Mouse (Mus musculus) hindbrain, embryonic 13.5 days (tissue): ENCODE measurements around the gene Rad9a. TPM values are rescaled to one million over a fixed set of nuclear protein-coding genes. Genes with fewer than 3 reads are reported as not detected.

Experiments used
- ATAC-seq: fragments of 200-750 bp; cut with Nextera tagmentation; 2 replicates; pipeline ENCODE4 v1.8.0; 2017; ENCODE audit warnings: moderate TSS enrichment; ENCODE audit not compliant: low FRiP score
- H3K27ac ChIP-seq: fragments of 300-500 bp; sonication (generic); 2 replicates; pipeline ENCODE4 v1.5.1; 2015; ENCODE audit warnings: inconsistent platforms, mild to moderate bottlenecking, moderate library complexity
- H3K27me3 ChIP-seq: fragments of 300-500 bp; sonication (generic); 2 replicates; pipeline ENCODE4 v1.6.1; 2015; ENCODE audit warnings: mild to moderate bottlenecking, inconsistent platforms
- H3K36me3 ChIP-seq: fragments of 300-500 bp; sonication (generic); 2 replicates; pipeline ENCODE4 v1.6.1; 2015; ENCODE audit warnings: mild to moderate bottlenecking, inconsistent platforms
- H3K4me1 ChIP-seq: fragments of 300-500 bp; sonication (generic); replicated peaks from 2 replicates; pipeline ENCODE4 v1.6.1; 2015; ENCODE audit warnings: inconsistent platforms
- H3K4me2 ChIP-seq: fragments of 300-500 bp; sonication (generic); 2 replicates; pipeline ENCODE4 v1.6.1; 2015; ENCODE audit warnings: inconsistent platforms, mild to moderate bottlenecking, moderate library complexity
- H3K4me3 ChIP-seq: fragments of 300-500 bp; sonication (generic); 2 replicates; pipeline ENCODE4 v1.5.1; 2015; ENCODE audit warnings: mild to moderate bottlenecking, inconsistent platforms
- H3K9ac ChIP-seq: fragments of 300-500 bp; sonication (generic); 2 replicates; pipeline ENCODE4 v1.6.1; 2015; ENCODE audit warnings: mild to moderate bottlenecking, inconsistent platforms
- H3K9me3 ChIP-seq: fragments of 300-500 bp; sonication (generic); 2 replicates; pipeline ENCODE4 v1.6.1; 2016; ENCODE audit warnings: inconsistent platforms
- WGBS: fragments of 180-500 bp; shearing (Covaris S2); methylation state at CpG from one replicate; pipeline ENCODE4 v1.1.7; 2015; 5-methylcytosine and 5-hydroxymethylcytosine counted together
- polyA plus RNA-seq: library from polyadenylated mRNA; unstranded; fragments of >200 nt; fragmentation: Nextera tagmentation; extraction: Ambion mirVana; gene quantifications from 2 replicates; pipeline ENCODE4 v1.2.1, GENCODE M21; 2015

The Rad9a gene
- polyA plus RNA-seq, 1 experiment from 2014 or later, result 20.4 TPM

DNA sequence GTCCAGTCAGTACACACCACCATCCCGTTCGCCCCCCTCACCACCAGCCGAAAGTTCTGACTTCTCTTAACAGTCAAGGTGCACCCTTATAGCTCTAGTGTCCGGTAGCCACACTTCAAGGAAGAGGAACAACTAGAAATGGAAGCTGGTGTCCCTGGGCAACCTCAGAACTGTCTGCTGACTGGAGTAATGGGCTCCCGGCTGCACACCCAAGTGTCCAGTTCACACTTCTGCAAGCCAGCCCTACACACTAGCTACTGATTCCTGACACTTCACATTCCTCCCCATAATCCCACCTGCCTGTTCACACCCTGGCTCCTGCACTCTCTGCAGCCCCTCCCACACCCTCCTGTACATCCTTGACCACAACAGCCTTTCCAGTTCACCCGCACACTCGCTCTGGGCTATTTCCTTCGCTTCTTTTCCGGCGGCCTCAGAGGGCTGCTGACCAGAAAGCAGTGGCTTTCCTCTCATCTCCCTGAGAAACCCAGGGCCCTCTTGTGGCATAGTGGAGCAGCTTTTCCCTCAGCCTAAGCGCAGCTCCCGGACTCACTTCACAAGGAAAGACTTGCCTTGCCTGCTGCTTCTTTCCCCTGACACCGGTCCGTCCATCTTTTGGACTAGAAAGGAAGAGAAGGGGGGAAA lies 14.7 kb upstream of the Rad9a start:
- Histone ChIP-seq H3K4me1 (peaks cover 57% of the 10 kb centered on the region), H3K27ac (no peak overlapping the region)

DNA sequence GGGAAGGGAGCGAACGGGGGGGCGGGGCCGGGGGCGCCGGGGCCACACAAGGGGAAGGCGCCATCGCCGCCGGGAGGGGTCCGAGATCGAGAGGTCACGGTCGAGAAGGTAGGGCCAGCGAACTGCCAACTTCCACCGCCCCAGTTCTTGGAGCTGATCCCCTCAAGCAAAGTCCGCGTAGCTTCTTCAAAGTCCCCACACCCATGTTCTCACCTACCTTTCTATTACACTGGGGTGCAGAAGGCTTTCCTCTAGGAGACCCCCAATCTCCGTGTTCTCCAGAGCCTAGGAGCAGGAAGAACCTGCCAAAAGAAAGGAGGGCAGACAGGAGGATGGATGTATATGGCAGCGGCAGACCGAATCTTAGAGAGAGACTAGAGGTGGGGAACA lies 14.0 kb upstream of the Rad9a start:
- H3K4me2 ChIP-seq, result peak overlapping the region; percentile 91
- H3K9me3 ChIP-seq, result no peaks in the 10 kb centered on the region
- H3K27me3 ChIP-seq, result peaks cover 94% of the 10 kb centered on the region
- H3K4me3 ChIP-seq, result peak overlapping the region; percentile 54
- no peak overlapping the region for H3K27ac ChIP-seq
- peaks cover 50% of the 10 kb centered on the region for H3K4me1 ChIP-seq
- H3K36me3 ChIP-seq, result no peaks in the 10 kb centered on the region
- ATAC-seq, result no peak
- WGBS, result 2% methylated on average over 15 of the region's 21 CpGs
- peak overlapping the region; percentile 75 for H3K9ac ChIP-seq

More for the DNA sequence above, 14.7 kb upstream of the Rad9a start:
- peaks cover 94% of the 10 kb centered on the region for H3K27me3 ChIP-seq
- no peaks in the 10 kb centered on the region for H3K36me3 ChIP-seq
- H3K4me2 ChIP-seq, result no peak overlapping the region
- H3K9ac ChIP-seq, result no peak overlapping the region
- WGBS, result 22% methylated on average over 14 of the region's 14 CpGs
- no peaks in the 10 kb centered on the region for H3K9me3 ChIP-seq
- no peak overlapping the region for H3K4me3 ChIP-seq
- ATAC-seq, result no peak

DNA sequence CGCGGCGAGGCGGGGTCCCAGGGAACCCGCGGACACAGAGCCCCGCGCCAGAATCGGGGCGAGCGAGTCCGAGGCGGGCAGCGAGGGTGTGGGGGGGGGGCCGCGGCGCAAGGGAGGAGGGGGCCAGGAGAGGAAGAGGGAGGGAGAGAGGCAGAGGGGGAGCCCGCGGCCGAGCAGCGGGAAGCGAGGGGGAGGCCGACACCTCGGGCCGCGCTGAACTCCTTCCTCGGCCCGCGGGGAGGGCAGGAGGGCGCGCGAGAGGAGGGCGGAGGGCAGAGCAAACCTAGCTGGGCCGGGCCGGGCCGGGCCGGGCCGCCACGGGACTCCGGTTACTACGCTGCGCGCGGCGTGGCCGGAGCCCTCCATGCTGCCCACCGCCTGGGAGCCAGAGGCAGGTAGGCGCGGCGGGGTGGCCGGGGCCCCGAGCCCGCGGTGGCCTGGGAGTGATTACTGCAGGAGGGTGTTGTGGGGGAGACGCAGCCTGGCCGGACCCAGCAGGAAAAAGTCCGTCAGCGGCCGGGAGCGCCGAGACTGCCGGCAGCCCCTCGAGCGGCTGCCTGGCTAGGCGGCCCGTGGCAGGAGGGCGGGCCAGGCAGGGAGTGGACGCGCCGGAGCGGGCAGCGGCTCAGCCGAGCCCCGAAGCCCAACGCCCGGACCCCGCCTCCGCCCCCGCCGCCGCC lies 13.4 kb upstream of the Rad9a start:
- Histone ChIP-seq H3K27ac (no peak overlapping the region), H3K36me3 (no peaks in the 10 kb centered on the region), H3K4me2 (peak overlapping the region; percentile 91), H3K9ac (peak overlapping the region; percentile 75), H3K4me3 (peak overlapping the region; percentile 54), H3K4me1 (peaks cover 45% of the 10 kb centered on the region), H3K9me3 (no peaks in the 10 kb centered on the region), H3K27me3 (peaks cover 92% of the 10 kb centered on the region)
- under 1% methylated on average over 66 of the region's 81 CpGs for WGBS
- no peak for ATAC-seq

DNA sequence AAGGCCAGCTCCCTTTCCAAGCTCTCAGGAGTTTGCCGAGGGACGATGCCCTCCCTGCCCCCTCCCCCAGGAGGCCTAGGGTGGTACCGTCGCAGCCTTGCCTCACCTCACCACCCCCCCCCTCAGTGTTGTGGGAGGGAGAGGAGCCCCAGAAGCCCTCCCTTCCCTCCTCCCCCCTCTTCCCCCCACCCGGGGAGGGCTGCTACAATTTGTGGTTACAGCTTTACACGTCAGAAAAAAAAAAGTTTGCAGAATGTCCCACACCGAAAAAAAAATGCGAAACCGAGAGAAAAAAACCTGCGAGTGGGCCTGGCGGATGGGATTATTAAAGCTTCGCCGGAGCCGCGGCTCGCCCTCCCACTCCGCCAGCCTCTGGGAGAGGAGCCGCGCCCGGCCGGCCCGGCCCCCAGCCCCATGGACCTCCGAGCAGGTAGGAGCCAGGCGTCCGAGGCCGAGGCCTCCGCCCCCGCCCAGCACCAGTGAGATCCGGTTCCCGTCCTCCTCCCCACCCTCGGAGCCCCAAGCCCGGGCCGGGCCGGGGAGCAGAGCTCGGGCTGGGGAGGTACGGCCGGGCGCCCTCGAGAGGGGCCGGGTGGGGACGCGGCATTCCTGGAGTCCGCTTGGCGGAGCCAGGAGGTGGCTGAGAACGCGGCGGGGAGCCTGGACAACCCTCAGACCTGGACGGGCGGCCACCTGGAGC lies 12.8 kb upstream of the Rad9a start, which contains the start of the genes Clcf1 and AC109138.7:
TSS of gene Clcf1 (plus strand) at position 168 of the 700 bp plus-strand sequence.
TSS of gene AC109138.7 (plus strand) at position 287 of the 700 bp plus-strand sequence.
- Histone ChIP-seq H3K27me3 (peaks cover 86% of the 10 kb centered on the region), H3K9ac (peak within 1 kb of the TSS; percentile 75), H3K36me3 (no peaks in the 10 kb centered on the region), H3K4me2 (peak within 1 kb of the TSS; percentile 91), H3K27ac (no peak within 1 kb of the TSS), H3K4me1 (peaks cover 44% of the 10 kb centered on the region), H3K4me3 (peak within 1 kb of the TSS; percentile 54), H3K9me3 (no peaks in the 10 kb centered on the region)
- no peak; the same call in 1 of the 2 replicates for ATAC-seq
- WGBS, result under 1% methylated on average over 47 of the region's 49 CpGs

DNA sequence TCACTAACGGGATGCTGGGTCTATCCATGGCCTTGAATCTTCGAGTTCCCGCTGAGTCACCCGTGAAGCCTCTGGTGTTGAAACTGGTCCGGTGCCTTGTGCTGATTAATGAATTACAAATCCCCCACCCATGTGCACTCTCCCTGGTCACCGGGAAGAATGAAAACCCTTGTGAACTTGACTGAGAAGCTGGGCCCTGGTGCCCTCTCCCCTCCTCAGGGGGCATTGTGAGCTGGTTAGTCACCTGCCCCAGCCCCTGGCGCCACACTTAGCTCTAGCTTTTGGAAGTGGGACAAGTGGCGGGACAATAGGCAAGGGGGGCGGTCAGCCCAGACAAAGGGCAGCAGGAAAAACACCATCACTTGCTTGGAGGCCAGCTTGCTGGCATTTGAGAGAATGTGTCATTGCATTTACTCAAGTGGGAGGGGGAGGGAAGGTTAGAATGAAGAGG lies 12.1 kb upstream of the Rad9a start:
- Histone ChIP-seq H3K9me3 (no peaks in the 10 kb centered on the region), H3K27ac (no peak overlapping the region), H3K4me1 (peaks cover 44% of the 10 kb centered on the region), H3K36me3 (no peaks in the 10 kb centered on the region), H3K4me2 (peak overlapping the region; percentile 91), H3K27me3 (peaks cover 85% of the 10 kb centered on the region), H3K4me3 (no peak overlapping the region; the same call in 1 of the 2 replicates), H3K9ac (peak overlapping the region; percentile 75; the same call in 1 of the 2 replicates)
- WGBS, result 3% methylated on average over 9 of the region's 9 CpGs
- ATAC-seq, result no peak

DNA sequence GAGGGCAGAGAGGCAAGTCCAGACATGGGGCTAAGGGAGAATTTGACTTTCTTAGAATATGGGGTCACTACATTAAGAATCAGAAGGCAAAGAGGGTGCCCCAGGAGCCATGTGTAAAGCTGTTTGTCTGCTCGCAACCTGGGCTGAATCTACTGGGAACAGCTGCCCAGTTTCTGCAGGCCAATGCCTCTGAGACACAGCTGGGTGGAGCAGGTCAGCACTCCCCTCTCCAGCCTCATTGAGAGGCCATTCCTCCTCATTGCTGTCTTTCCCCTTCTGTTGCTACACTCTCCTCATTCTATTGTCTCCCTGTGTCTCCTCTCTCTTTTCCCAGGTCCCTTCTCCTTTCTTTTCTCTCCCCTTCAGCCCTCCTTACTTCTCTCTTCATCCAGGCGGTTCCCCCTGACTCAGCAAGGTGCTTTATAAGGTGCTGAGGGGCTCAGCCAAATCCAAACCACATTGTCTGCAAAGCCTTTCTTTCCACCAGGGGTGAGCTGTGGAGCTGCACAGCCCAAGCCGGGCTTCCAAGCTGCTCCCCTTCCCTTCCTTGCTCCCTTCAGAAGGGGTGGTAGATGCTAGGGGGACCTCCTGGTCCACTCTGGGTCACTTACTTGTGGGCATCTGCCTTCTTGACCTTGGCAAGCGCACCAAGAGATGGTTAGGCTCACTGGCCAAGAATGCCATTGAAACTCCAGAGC lies 10.6 kb upstream of the Rad9a start:
- Histone ChIP-seq H3K4me1 (peaks cover 42% of the 10 kb centered on the region), H3K9ac (no peak overlapping the region; the same call in 1 of the 2 replicates), H3K4me2 (no peak overlapping the region), H3K4me3 (no peak overlapping the region), H3K9me3 (no peaks in the 10 kb centered on the region), H3K27me3 (peaks cover 79% of the 10 kb centered on the region), H3K36me3 (no peaks in the 10 kb centered on the region), H3K27ac (no peak overlapping the region)
- ATAC-seq, result no peak
- 21% methylated on average over 4 of the region's 4 CpGs for WGBS

DNA sequence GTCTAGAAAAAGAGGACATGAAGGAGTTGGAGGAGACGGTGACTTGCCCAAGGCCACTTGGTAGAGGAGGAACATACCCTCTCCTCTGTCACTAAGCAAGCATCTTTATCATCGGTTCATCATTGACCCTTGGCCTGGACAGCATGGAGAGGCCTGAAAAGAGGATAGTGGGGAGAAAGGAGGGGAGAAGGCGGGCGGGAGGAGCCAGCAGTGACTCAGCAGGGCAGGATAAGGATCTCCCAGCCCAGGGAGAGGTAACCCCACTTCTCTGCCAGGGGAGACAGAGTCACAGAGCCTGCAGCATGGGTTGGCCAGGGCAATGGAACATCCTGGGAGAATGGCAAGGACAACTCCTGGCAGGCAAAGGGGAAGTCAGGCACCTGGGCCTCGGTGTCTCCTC lies 7.1 kb upstream of the Rad9a start:
- H3K9me3 ChIP-seq, result no peaks in the 10 kb centered on the region
- no peak overlapping the region for H3K9ac ChIP-seq
- no peak overlapping the region for H3K4me2 ChIP-seq
- H3K27me3 ChIP-seq, result peaks cover 74% of the 10 kb centered on the region
- no peaks in the 10 kb centered on the region for H3K36me3 ChIP-seq
- ATAC-seq, result no peak
- H3K27ac ChIP-seq, result no peak overlapping the region
- peaks cover 10% of the 10 kb centered on the region for H3K4me1 ChIP-seq
- no peak overlapping the region for H3K4me3 ChIP-seq
- WGBS, result 80% methylated on average over 5 of the region's 5 CpGs

DNA sequence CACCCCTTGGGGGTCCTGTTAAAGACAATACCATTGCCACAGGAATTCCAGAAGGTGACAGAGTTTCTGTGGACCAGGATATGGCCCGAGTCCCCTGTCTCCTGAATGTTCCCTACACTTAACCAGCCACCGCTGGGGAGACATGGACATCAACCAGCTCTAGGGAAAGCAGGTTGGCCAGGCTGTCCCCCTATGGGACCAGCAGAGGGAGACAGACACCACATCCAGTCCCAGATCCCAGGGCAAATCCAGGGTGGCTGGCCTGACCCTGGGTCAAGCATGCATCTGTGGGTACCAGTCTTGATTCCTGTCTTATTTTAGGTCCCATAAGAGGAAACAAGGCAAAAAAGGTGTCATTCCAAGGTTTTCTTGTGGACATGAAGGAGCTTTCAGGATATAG lies 5.5 kb upstream of the Rad9a start:
- Histone ChIP-seq H3K9me3 (no peaks in the 10 kb centered on the region), H3K4me3 (no peak overlapping the region), H3K4me1 (peaks cover 7% of the 10 kb centered on the region), H3K27ac (no peak overlapping the region), H3K4me2 (no peak overlapping the region), H3K27me3 (peaks cover 58% of the 10 kb centered on the region), H3K36me3 (no peaks in the 10 kb centered on the region), H3K9ac (no peak overlapping the region)
- 0% methylated on average over 2 of the region's 2 CpGs for WGBS
- 0 out of 2 replicates have a peak, but pooled peaks have one; percentile 30 for ATAC-seq

DNA sequence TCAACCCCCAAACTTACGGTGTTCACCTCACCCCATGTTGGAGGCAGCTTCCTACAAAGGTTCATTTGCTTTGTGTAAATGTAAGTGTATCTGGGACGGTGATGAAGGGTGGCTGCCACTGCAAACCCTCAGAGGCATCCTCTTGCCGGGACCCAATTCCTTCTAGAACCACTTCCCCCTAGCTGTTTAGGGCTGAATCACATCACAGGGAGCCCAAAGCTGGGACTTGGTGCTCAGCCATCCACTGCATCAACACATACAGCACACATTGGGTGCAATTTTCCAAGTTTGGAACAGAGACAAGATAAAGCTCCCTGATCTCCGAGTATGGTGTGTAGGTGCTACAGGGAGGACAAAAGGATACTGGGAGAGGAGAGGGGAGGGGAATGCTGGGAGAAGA lies 3.4 kb upstream of the Rad9a start:
- no peaks in the 10 kb centered on the region for H3K36me3 ChIP-seq
- no peak overlapping the region for H3K27ac ChIP-seq
- ATAC-seq, result no peak
- peaks cover 23% of the 10 kb centered on the region for H3K4me1 ChIP-seq
- no peak overlapping the region for H3K9ac ChIP-seq
- WGBS, result 69% methylated on average over 3 of the region's 4 CpGs
- H3K4me2 ChIP-seq, result no peak overlapping the region
- H3K9me3 ChIP-seq, result no peaks in the 10 kb centered on the region
- H3K27me3 ChIP-seq, result peaks cover 43% of the 10 kb centered on the region
- H3K4me3 ChIP-seq, result no peak overlapping the region

DNA sequence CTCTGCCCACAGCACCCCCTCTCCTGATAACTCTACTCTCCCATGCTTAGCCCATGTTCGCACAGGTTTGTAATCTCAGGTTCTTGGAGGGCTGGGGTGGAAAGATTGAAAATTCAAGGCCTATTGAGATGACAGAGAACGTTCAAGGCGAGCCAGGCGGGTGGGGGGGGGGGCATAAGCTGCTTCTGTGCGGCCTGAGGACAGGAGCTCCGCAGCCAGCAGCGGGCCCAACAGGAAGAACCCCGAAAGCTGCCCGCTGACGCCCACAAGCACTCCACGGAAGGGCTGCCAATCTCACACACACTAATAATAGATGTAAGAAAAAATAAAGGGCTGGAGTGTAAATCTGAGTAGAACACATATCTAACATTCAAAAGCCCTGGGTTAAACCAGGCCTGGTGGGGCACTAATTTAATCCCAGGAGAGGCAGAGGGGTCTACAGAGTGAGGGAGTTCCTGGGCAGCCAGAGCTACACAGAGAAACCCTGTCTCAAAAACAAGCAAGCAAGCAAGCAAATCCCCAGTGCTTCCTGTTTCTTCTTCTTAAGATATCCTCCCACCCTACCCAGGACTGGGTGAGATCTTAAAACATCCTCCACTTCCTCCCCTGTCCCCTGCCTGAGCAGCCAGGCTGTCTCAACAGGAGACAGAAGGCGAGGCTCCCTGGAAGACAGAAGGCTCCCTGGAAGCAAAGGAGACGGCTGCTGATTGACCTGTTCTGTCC lies 2.3 kb upstream of the Rad9a start:
- no peak for ATAC-seq
- Histone ChIP-seq H3K4me1 (peaks cover 23% of the 10 kb centered on the region), H3K27ac (no peak overlapping the region; the same call in 1 of the 2 replicates), H3K36me3 (peaks cover 6% of the 10 kb centered on the region; the same call in 1 of the 2 replicates), H3K27me3 (peaks cover 41% of the 10 kb centered on the region), H3K4me3 (no peak overlapping the region), H3K9me3 (no peaks in the 10 kb centered on the region), H3K9ac (peak overlapping the region; percentile 19; the same call in 1 of the 2 replicates), H3K4me2 (no peak overlapping the region)
- WGBS, result 69% methylated on average over 13 of the region's 13 CpGs

DNA sequence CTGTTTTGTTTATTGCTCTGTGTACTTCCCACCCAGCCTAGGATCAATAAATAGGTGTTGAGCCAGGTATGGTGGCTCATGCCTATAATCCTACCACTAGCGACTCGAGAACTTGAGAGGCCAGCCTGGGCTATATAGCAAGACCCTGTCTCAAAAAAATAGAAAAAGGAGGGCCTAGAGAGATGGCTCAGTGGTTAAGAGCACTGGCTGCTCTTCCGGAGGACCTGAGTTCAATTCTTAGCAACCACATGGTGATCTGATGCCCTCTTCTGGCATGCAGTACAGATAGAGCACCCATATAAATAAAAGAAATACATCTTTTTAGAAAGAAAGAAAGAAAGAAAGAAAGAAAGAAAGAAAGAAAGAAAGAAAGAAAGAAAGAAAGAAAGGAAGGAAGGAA lies 1.7 kb upstream of the Rad9a start:
- Histone ChIP-seq H3K9me3 (no peaks in the 10 kb centered on the region), H3K4me2 (0 out of 2 replicates have a peak overlapping the region, but pooled peaks have one; percentile 94), H3K9ac (no peak overlapping the region), H3K27ac (no peak overlapping the region), H3K36me3 (peaks cover 12% of the 10 kb centered on the region), H3K4me3 (no peak overlapping the region), H3K4me1 (peaks cover 23% of the 10 kb centered on the region), H3K27me3 (peaks cover 35% of the 10 kb centered on the region)
- 78% methylated on average over 3 of the region's 3 CpGs for WGBS
- ATAC-seq, result no peak
